In genomic region chr1:74506471-74506881, GRCm38 (mm10) we compare ENCODE assay signal across 8 mouse cellular contexts. TPM values are rescaled to one million over a fixed set of nuclear protein-coding genes. Genes with fewer than 3 reads are reported as not detected.
DNase-seq lines count a peak whose midpoint lies in the region; ATAC-seq and TF ChIP-seq lines count a peak whose summit lies in the region.

No protein-coding gene starts in this region.

- no peak for TF ChIP-seq POLR2A in kidney, adult 2 months (IDR thresholded peaks at IDR 0.05; ENCODE audit: low read depth, low read length)

- H3K9me3 ChIP-seq in G1E (replicated peaks): no peaks in the 10 kb centered on the region
- no peaks in the 10 kb centered on the region for H3K9me3 ChIP-seq in heart, postnatal 0 days (replicated peaks; ENCODE audit: control insufficient read depth, low read length)
- no peaks in the 10 kb centered on the region for H3K9me3 ChIP-seq in limb, embryonic 15.5 days

- H3K27ac ChIP-seq in kidney, adult 2 months (ENCODE audit: insufficient read depth, low read depth, low read length): peak overlapping the region; percentile 96
- peak overlapping the region; percentile 83 for H3K27ac ChIP-seq in heart, postnatal 0 days (ENCODE audit: low read depth)
- H3K27ac ChIP-seq in limb, embryonic 15.5 days: peak overlapping the region; percentile 92

- peak overlapping the region; percentile 69 for H3K9ac ChIP-seq in heart, postnatal 0 days (replicated peaks; ENCODE audit: low read depth, low read length)
- peak overlapping the region; percentile 82 for H3K9ac ChIP-seq in limb, embryonic 15.5 days

- TF ChIP-seq EP300 in heart, postnatal 0 days (IDR thresholded peaks at IDR 0.05; ENCODE audit: low read depth): no peak

- WGBS in kidney, adult 2 months: under 1% methylated on average over 34 of the region's 34 CpGs
- under 1% methylated on average over 34 of the region's 34 CpGs for WGBS in heart, postnatal 0 days
- under 1% methylated on average over 29 of the region's 34 CpGs for WGBS in limb, embryonic 15.5 days

- H3K4me1 ChIP-seq in kidney, adult 2 months (ENCODE audit: control insufficient read depth, insufficient read depth, low read length): peaks cover 2% of the 10 kb centered on the region; the same call in 1 of the 2 replicates
- peaks cover 63% of the 10 kb centered on the region for H3K4me1 ChIP-seq in G1E (ENCODE audit: insufficient read depth, low read depth, low read length)
- H3K4me1 ChIP-seq in heart, postnatal 0 days (ENCODE audit: control insufficient read depth, insufficient read depth): peaks cover 19% of the 10 kb centered on the region; the same call in 1 of the 2 replicates
- H3K4me1 ChIP-seq in limb, embryonic 15.5 days: peaks cover 18% of the 10 kb centered on the region

- peak overlapping the region; percentile 74 for H3K4me3 ChIP-seq in kidney, adult 2 months (ENCODE audit: insufficient read depth, low read depth, low read length)
- H3K4me3 ChIP-seq in G1E (ENCODE audit: low read depth, low read length): peak overlapping the region; percentile 90
- peak overlapping the region; percentile 92 for H3K4me3 ChIP-seq in heart, postnatal 0 days (ENCODE audit: low read depth, low read length)
- H3K4me3 ChIP-seq in limb, embryonic 15.5 days: peak overlapping the region; percentile 92

- H3K4me2 ChIP-seq in heart, postnatal 0 days (ENCODE audit: low read depth, low read length): peak overlapping the region; percentile 89
- H3K4me2 ChIP-seq in limb, embryonic 15.5 days: peak overlapping the region; percentile 57

- H3K36me3 ChIP-seq in kidney, adult 2 months (ENCODE audit: control insufficient read depth, insufficient read depth, low read length): no peaks in the 10 kb centered on the region
- peaks cover 41% of the 10 kb centered on the region for H3K36me3 ChIP-seq in G1E (replicated peaks)
- no peaks in the 10 kb centered on the region for H3K36me3 ChIP-seq in heart, postnatal 0 days (replicated peaks; ENCODE audit: control insufficient read depth, insufficient read depth, low read length)
- H3K36me3 ChIP-seq in limb, embryonic 15.5 days: no peaks in the 10 kb centered on the region

- H3K27me3 ChIP-seq in kidney, adult 2 months (replicated peaks; ENCODE audit: control insufficient read depth, insufficient read depth, low read length): no peaks in the 10 kb centered on the region
- no peaks in the 10 kb centered on the region for H3K27me3 ChIP-seq in G1E (ENCODE audit: insufficient read depth, low read length)
- no peaks in the 10 kb centered on the region for H3K27me3 ChIP-seq in heart, postnatal 0 days (ENCODE audit: control insufficient read depth, insufficient read depth, low read length)
- H3K27me3 ChIP-seq in limb, embryonic 15.5 days: no peaks in the 10 kb centered on the region

- DNase-seq in kidney, adult 2 months: peak; percentile 45
- DNase-seq in kidney, adult 11 months: no peak
- DNase-seq in G1E (ENCODE audit: low spot score): peak; percentile 84
- peak; percentile 86 for DNase-seq in embryo, embryonic 10 days (ENCODE audit: low spot score)
- DNase-seq in heart, postnatal 0 days (ENCODE audit: low spot score): peak; percentile 45
- peak; percentile 53 for DNase-seq in naive thymus-derived CD4-positive, alpha-beta T cell, adult 2 months (ENCODE audit: low read depth)
- no peak for DNase-seq in thymus, postnatal 0 days (ENCODE audit: low spot score)

- no peak for TF ChIP-seq CTCF in kidney, adult 2 months (conservative IDR thresholded peaks at IDR 0.05; ENCODE audit: insufficient read depth, insufficient read length, low read depth, low read length)
- no peak for TF ChIP-seq CTCF in G1E (IDR thresholded peaks at IDR 0.05; ENCODE audit: low read depth, low read length)
- TF ChIP-seq CTCF in heart, postnatal 0 days (IDR thresholded peaks at IDR 0.05; ENCODE audit: low read depth): no peak

- no peak for ATAC-seq in G1E (ENCODE audit: extremely low read depth, insufficient number of reproducible peaks, low FRiP score, poor library complexity, severe bottlenecking)
- peak; percentile 35 for ATAC-seq in heart, postnatal 0 days (ENCODE audit: insufficient read depth, low read depth)
- no peak for ATAC-seq in limb, embryonic 15.5 days (ENCODE audit: insufficient number of reproducible peaks, low FRiP score, low TSS enrichment, low read depth)

RNA-seq across cellular contexts. Expression of gene Cnot9, which starts 0.6 kb away (rescaled TPM):
- 16.4 and 18.6 TPM in 2 replicates for polyA plus RNA-seq in kidney, adult 2 months (2012; rRNA removed)
- total RNA-seq in G1E (2014; fragmentation: Nextera tagmentation) (158 and 183 TPM in 2 replicates), G1E (2017) (87.5 and 89.6 TPM in 2 replicates)
- 35.9 and 37.1 TPM in 2 replicates for polyA plus RNA-seq in G1E (2012)
- total RNA-seq in heart, postnatal 0 days (2014; rRNA removed; ENCODE audit: low replicate concordance): 7.4 and 10.7 TPM in 2 replicates
- polyA plus RNA-seq in heart, postnatal 0 days (2015; fragmentation: Nextera tagmentation; extraction: Ambion mirVana): 18.2 and 19.4 TPM in 2 replicates
- 52.7 and 55.8 TPM in 2 replicates for polyA plus RNA-seq in limb, embryonic 15.5 days (2015; fragmentation: Nextera tagmentation; extraction: Ambion mirVana)
- polyA plus RNA-seq in thymus, postnatal 0 days (2015; fragmentation: Nextera tagmentation; extraction: Ambion mirVana): 63.2 and 66.6 TPM in 2 replicates

RNA-seq across cellular contexts. Expression of gene Plcd4, which starts 36.2 kb away (rescaled TPM):
- polyA plus RNA-seq in kidney, adult 2 months (2012; rRNA removed): 1.0 and 1.4 TPM in 2 replicates
- total RNA-seq in G1E (2014; fragmentation: Nextera tagmentation): not detected in 2 replicates
- total RNA-seq in G1E (2017): 0.35 and 0.60 TPM in 2 replicates
- 0.02 TPM in 1 of 2 replicates, not detected in the other for polyA plus RNA-seq in G1E (2012)
- not detected in 2 replicates for total RNA-seq in heart, postnatal 0 days (2014; rRNA removed; ENCODE audit: low replicate concordance)
- polyA plus RNA-seq in heart, postnatal 0 days (2015; fragmentation: Nextera tagmentation; extraction: Ambion mirVana): 0.15 and 0.45 TPM in 2 replicates
- polyA plus RNA-seq in limb, embryonic 15.5 days (2015; fragmentation: Nextera tagmentation; extraction: Ambion mirVana): 0.92 and 1.6 TPM in 2 replicates
- 0.53 and 1.1 TPM in 2 replicates for polyA plus RNA-seq in thymus, postnatal 0 days (2015; fragmentation: Nextera tagmentation; extraction: Ambion mirVana)

RNA-seq across cellular contexts. Expression of gene Usp37, which starts 37.6 kb away (rescaled TPM):
- polyA plus RNA-seq in kidney, adult 2 months (2012; rRNA removed): 4.1 and 4.3 TPM in 2 replicates
- 112 and 117 TPM in 2 replicates for total RNA-seq in G1E (2014; fragmentation: Nextera tagmentation)
- total RNA-seq in G1E (2017): 72.2 and 89.3 TPM in 2 replicates
- polyA plus RNA-seq in G1E (2012): 2.9 and 9.7 TPM in 2 replicates
- 8.0 and 9.0 TPM in 2 replicates for total RNA-seq in heart, postnatal 0 days (2014; rRNA removed; ENCODE audit: low replicate concordance)
- 7.4 and 8.3 TPM in 2 replicates for polyA plus RNA-seq in heart, postnatal 0 days (2015; fragmentation: Nextera tagmentation; extraction: Ambion mirVana)
- 26.3 and 30.5 TPM in 2 replicates for polyA plus RNA-seq in limb, embryonic 15.5 days (2015; fragmentation: Nextera tagmentation; extraction: Ambion mirVana)
- polyA plus RNA-seq in thymus, postnatal 0 days (2015; fragmentation: Nextera tagmentation; extraction: Ambion mirVana): 20.8 and 21.9 TPM in 2 replicates

Comparison
In these comparisons a context has a peak if more than half of its experiments do, and no peak if none do; other contexts are left out.
1. DNase-seq: peak in kidney, adult 2 months (single experiment), G1E (single experiment), embryo, embryonic 10 days (single experiment), heart, postnatal 0 days (single experiment) and naive thymus-derived CD4-positive, alpha-beta T cell, adult 2 months (single experiment); none in kidney, adult 11 months (single experiment) and thymus, postnatal 0 days (single experiment).
2. Peak in every context shown above with its lines, with median percentiles within 50 percentile points of each other: H3K27ac ChIP-seq and H3K4me3 ChIP-seq.